Mouse (Mus musculus) v-Abl transformed pro-B cells (cell line): ENCODE data around the gene Acvrl1.

Experiments
- in situ Hi-C, 2 experiments: fragments of 400-800 bp; cut with MboI; formaldehyde crosslinking; loops; one replicate each; pipeline ENCODE4 v1.15.1; 2025; ENCODE audit not compliant: unreplicated experiment in 2 of 2

Acvrl1 gene

GRCm38 (mm10) chr15:101128181-101129089, at the start of gene Acvrl1:
Acvrl1 (plus strand) TSS chr15:101128522.
- in situ Hi-C loops = loop anchor here in 1 of 2 experiments (10.0 kb wide), 1 partner anchor 884 kb away; no protein-coding TSS in a partner anchor

GRCm38 (mm10) chr15:101078731-101079156, 49.6 kb upstream of the Acvrl1 start:
- in situ Hi-C loops = no loop called here

GRCm38 (mm10) chr15:101080031-101080520, 48.2 kb upstream of the Acvrl1 start:
- in situ Hi-C loops = no loop called here

- in situ Hi-C loops = no loop called here
These were observed 47.2 kb upstream of the Acvrl1 start for GRCm38 (mm10) chr15:101081035-101081548.

GRCm38 (mm10) chr15:101082236-101082635, 46.1 kb upstream of the Acvrl1 start:
- in situ Hi-C loops = no loop called here

GRCm38 (mm10) chr15:101084499-101084898, 43.8 kb upstream of the Acvrl1 start:
- in situ Hi-C loops = no loop called here

GRCm38 (mm10) chr15:101086451-101086850, 41.9 kb upstream of the Acvrl1 start:
- in situ Hi-C loops = no loop called here

- in situ Hi-C loops = no loop called here
These were observed 41.4 kb upstream of the Acvrl1 start for GRCm38 (mm10) chr15:101086956-101087355.

GRCm38 (mm10) chr15:101088291-101088690, 40.0 kb upstream of the Acvrl1 start:
- in situ Hi-C loops = no loop called here

GRCm38 (mm10) chr15:101091551-101091950, 36.8 kb upstream of the Acvrl1 start:
- in situ Hi-C loops = no loop called here

GRCm38 (mm10) chr15:101092121-101092828, 36.0 kb upstream of the Acvrl1 start:
- in situ Hi-C loops = no loop called here

- in situ Hi-C loops = no loop called here
These were observed 35.3 kb upstream of the Acvrl1 start for GRCm38 (mm10) chr15:101092829-101093648.

GRCm38 (mm10) chr15:101093988-101094387, 34.3 kb upstream of the Acvrl1 start:
- in situ Hi-C loops = no loop called here

- in situ Hi-C loops = no loop called here
These were observed 33.3 kb upstream of the Acvrl1 start for GRCm38 (mm10) chr15:101094979-101095378.

GRCm38 (mm10) chr15:101095392-101095791, 32.9 kb upstream of the Acvrl1 start:
- in situ Hi-C loops = no loop called here

GRCm38 (mm10) chr15:101097985-101098651, 30.2 kb upstream of the Acvrl1 start:
- in situ Hi-C loops = no loop called here

GRCm38 (mm10) chr15:101100996-101101395, 27.3 kb upstream of the Acvrl1 start:
- in situ Hi-C loops = loop anchor here in 1 of 2 experiments (10.0 kb wide), 1 partner anchor 346 kb away; no protein-coding TSS in a partner anchor

- in situ Hi-C loops = loop anchor here in 1 of 2 experiments (10.0 kb wide), 1 partner anchor 349 kb away; no protein-coding TSS in a partner anchor
These were observed 24.6 kb upstream of the Acvrl1 start for GRCm38 (mm10) chr15:101103605-101104304.

GRCm38 (mm10) chr15:101105496-101105994, 22.8 kb upstream of the Acvrl1 start:
- in situ Hi-C loops = loop anchor here in 1 of 2 experiments (10.0 kb wide), 1 partner anchor 351 kb away; no protein-coding TSS in a partner anchor
